Mouse (Mus musculus) embryonic facial prominence, embryonic 14.5 days (tissue): ENCODE data around the gene Igtp. TPM values are rescaled to one million over a fixed set of nuclear protein-coding genes. Genes with fewer than 3 reads are reported as not detected.
"Not testable (repeated sequence)": the region's sequence is repeated elsewhere in the genome, so short reads cannot be mapped to it uniquely, and the experiment has no call there.

Experiments
- ATAC-seq: fragments of 200-750 bp; cut with Nextera tagmentation; 2 replicates; pipeline ENCODE4 v1.8.0; 2017; ENCODE audit warnings: low read depth, moderate number of reproducible peaks, moderate TSS enrichment
- DNase-seq: peaks from one replicate; pipeline ENCODE4 v3.0.0-alpha.2; 2015; ENCODE audit warnings: low spot score
- H3K27ac ChIP-seq: fragments of 300-500 bp; sonication (generic); replicated peaks from 2 replicates; pipeline ENCODE4 v1.5.1; 2014; ENCODE audit warnings: low read depth, mild to moderate bottlenecking, low read length, moderate library complexity
- H3K27me3 ChIP-seq: fragments of 300-500 bp; sonication (generic); replicated peaks from 2 replicates; pipeline ENCODE4 v1.6.1; 2014; ENCODE audit warnings: low read length; ENCODE audit not compliant: control insufficient read depth, insufficient read depth
- H3K36me3 ChIP-seq: fragments of 300-500 bp; sonication (generic); 2 replicates; pipeline ENCODE4 v1.6.1; 2014; ENCODE audit warnings: low read length, mixed read lengths; ENCODE audit not compliant: control insufficient read depth, insufficient read depth
- H3K4me1 ChIP-seq: fragments of 300-500 bp; sonication (generic); 2 replicates; pipeline ENCODE4 v1.6.1; 2014; ENCODE audit warnings: antibody characterized with exemption, low read length; ENCODE audit not compliant: control insufficient read depth, insufficient read depth
- H3K4me2 ChIP-seq: fragments of 300-500 bp; sonication (generic); 2 replicates; pipeline ENCODE4 v1.6.1; 2014; ENCODE audit warnings: low read depth, mild to moderate bottlenecking, low read length, moderate library complexity, mixed read lengths
- H3K4me3 ChIP-seq: fragments of 300-500 bp; sonication (generic); 2 replicates; pipeline ENCODE4 v1.5.1; 2014; ENCODE audit warnings: low read depth, mild to moderate bottlenecking, low read length
- H3K9ac ChIP-seq: fragments of 300-500 bp; sonication (generic); 2 replicates; pipeline ENCODE4 v1.6.1; 2014; ENCODE audit warnings: low read depth, mild to moderate bottlenecking, low read length, moderate library complexity, mixed read lengths
- H3K9me3 ChIP-seq: fragments of 300-500 bp; sonication (generic); 2 replicates; pipeline ENCODE4 v1.6.1; 2016; ENCODE audit warnings: low read length; ENCODE audit not compliant: control insufficient read depth
- WGBS: fragments of 180-500 bp; shearing (Covaris S2); extraction: QIAGEN DNeasy Blood & Tissue Kit; methylation state at CpG from one replicate; pipeline ENCODE4 v1.1.7; 2014; 5-methylcytosine and 5-hydroxymethylcytosine counted together
- polyA plus RNA-seq: library from polyadenylated mRNA; unstranded; fragments of >200 nt; fragmentation: Nextera tagmentation; extraction: Ambion mirVana; gene quantifications from 2 replicates; pipeline ENCODE4 v1.2.1, GENCODE M21; 2014

Gene Igtp
- polyA plus RNA-seq, 1 experiment from 2014 or later = 16.7 TPM

DNA sequence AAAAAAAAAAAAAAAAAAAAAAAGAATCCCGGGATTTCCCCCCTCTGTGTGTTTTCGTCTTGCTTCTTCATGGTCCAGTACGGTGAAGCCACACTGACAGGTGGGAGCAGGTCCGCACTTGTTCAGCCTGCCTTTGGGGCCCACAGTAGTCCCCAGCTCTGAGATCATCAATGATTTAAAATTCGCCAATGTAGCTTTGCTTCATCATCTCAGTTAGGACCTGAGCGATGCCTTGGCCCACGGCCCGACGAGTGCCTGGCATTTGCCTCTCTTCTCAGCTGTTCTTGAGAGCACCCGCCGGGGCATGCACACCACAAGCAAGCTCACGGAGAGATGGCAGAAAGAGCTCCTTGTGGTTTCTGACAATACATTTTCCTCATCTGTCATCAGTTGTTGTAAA is 1.7 kb downstream of the Igtp start:
- no peak for ATAC-seq
- H3K4me3 ChIP-seq = no peak overlapping the region
- H3K4me1 ChIP-seq = no peaks in the 10 kb centered on the region
- H3K27me3 ChIP-seq = no peaks in the 10 kb centered on the region
- H3K27ac ChIP-seq = no peak overlapping the region
- WGBS = 74% methylated on average over 12 of the region's 12 CpGs
- DNase-seq = peak; percentile 51
- no peak overlapping the region for H3K9ac ChIP-seq
- H3K4me2 ChIP-seq = no peak overlapping the region
- no peaks in the 10 kb centered on the region for H3K9me3 ChIP-seq
- H3K36me3 ChIP-seq = no peaks in the 10 kb centered on the region

GRCm38 (mm10) chr11:58210321-58210886 is 11.0 kb downstream of the Igtp start:
- Histone ChIP-seq H3K4me1 (peaks cover 7% of the 10 kb centered on the region), H3K36me3 (no peaks in the 10 kb centered on the region), H3K9ac (no peak overlapping the region), H3K4me3 (no peak overlapping the region), H3K27ac (no peak overlapping the region), H3K4me2 (no peak overlapping the region), H3K9me3 (no peaks in the 10 kb centered on the region), H3K27me3 (no peaks in the 10 kb centered on the region)
- 89% methylated on average over 1 of the region's 1 CpGs for WGBS
- ATAC-seq (no peak), DNase-seq (no peak)

DNA sequence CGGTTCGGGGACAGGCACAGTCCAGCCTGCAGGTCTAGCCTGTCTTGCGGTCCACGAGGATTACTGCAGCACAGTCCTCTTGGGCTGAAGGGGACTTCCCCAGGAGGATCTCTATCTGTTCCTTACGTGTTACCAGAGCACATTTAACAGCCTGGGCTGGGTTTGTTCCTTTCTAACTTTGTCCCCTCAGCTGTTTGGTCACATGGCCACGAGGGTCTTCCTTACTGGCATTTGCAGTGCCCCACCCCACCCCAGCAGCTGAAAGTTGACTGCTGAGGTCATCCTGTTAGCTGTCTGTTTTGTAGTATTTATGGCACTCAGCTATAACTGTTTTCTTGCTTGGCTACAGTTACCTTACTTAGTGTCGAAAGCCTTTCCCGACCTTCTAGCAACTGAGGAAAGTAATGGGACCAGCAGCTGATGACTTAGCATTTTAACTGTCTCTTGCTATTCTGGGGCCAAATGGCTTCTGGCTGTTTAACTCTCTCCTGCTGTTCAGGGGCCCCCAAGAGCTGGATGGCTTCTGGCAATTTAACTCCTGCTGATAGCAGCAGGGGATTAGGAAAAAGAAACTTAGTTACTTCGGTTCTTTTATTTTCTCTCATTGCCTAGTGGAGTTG is 11.8 kb downstream of the Igtp start:
- no peak overlapping the region for H3K27ac ChIP-seq
- H3K4me2 ChIP-seq = no peak overlapping the region
- 16% methylated on average over 9 of the region's 9 CpGs for WGBS
- ATAC-seq (peak; percentile 71; the same call in 1 of the 2 replicates), DNase-seq (peak; percentile 61)
- H3K4me1 ChIP-seq = peaks cover 7% of the 10 kb centered on the region
- H3K4me3 ChIP-seq = no peak overlapping the region
- H3K9me3 ChIP-seq = no peaks in the 10 kb centered on the region
- no peaks in the 10 kb centered on the region for H3K27me3 ChIP-seq
- H3K36me3 ChIP-seq = no peaks in the 10 kb centered on the region
- H3K9ac ChIP-seq = no peak overlapping the region

- no peak overlapping the region for H3K9ac ChIP-seq
- H3K4me3 ChIP-seq = no peak overlapping the region
- WGBS = 18% methylated on average over 2 of the region's 2 CpGs
- H3K4me1 ChIP-seq = peaks cover 7% of the 10 kb centered on the region
- no peaks in the 10 kb centered on the region for H3K27me3 ChIP-seq
- no peak overlapping the region for H3K27ac ChIP-seq
- no peak for ATAC-seq
- no peak for DNase-seq
- H3K36me3 ChIP-seq = no peaks in the 10 kb centered on the region
- no peaks in the 10 kb centered on the region for H3K9me3 ChIP-seq
- no peak overlapping the region for H3K4me2 ChIP-seq
These were observed 12.3 kb downstream of the Igtp start for GRCm38 (mm10) chr11:58211682-58212067.

GRCm38 (mm10) chr11:58213673-58214342 is 14.5 kb downstream of the Igtp start:
- 83% methylated on average over 7 of the region's 7 CpGs for WGBS
- no peak for DNase-seq
- no peaks in the 10 kb centered on the region for H3K27me3 ChIP-seq
- H3K4me1 ChIP-seq = peaks cover 7% of the 10 kb centered on the region
- H3K27ac ChIP-seq = no peak overlapping the region
- H3K4me2 ChIP-seq = no peak overlapping the region
- no peak overlapping the region for H3K9ac ChIP-seq
- no peaks in the 10 kb centered on the region for H3K9me3 ChIP-seq
- H3K4me3 ChIP-seq = no peak overlapping the region
- no peak for ATAC-seq
- H3K36me3 ChIP-seq = no peaks in the 10 kb centered on the region

DNA sequence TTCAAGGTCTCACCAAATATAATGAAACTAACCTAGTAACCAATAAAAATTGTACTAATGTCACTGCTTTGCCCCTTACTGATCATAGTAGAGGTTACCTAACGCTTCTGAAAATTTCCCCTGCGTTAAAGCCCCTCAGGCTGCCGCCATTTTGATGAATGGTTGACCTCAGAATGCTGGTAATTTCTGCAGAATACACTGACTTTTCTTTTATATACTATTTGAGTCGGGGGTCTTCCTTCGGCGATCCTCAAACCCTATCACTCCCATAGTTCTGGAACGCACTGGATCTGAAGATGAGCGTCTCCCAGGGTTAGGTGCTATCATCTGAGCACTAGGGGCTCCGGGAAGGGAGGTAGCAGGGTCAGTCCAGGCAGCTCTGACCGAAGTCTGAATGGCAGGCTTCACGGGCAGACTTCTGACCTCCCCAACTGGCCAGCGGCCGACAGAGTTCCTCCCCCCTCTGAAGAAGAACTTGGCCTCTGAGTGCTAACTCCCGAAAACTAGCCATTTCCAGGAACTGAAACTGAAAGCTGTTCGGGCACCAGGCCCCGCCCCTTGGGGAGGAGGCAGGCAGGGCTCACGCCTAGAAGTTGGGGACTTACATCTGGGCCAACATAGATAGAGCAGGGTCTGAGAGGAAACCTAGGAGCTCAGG is 15.2 kb downstream of the Igtp start:
- no peaks in the 10 kb centered on the region for H3K36me3 ChIP-seq
- peak overlapping the region; percentile 59 for H3K9ac ChIP-seq
- H3K9me3 ChIP-seq = no peaks in the 10 kb centered on the region
- no peaks in the 10 kb centered on the region for H3K27me3 ChIP-seq
- peak overlapping the region; percentile 42 for H3K4me3 ChIP-seq
- no peak overlapping the region for H3K27ac ChIP-seq
- peak overlapping the region; percentile 61 for H3K4me2 ChIP-seq
- peak; percentile 86 for ATAC-seq
- 52% methylated on average over 13 of the region's 17 CpGs for WGBS
- peak; percentile 70 for DNase-seq
- H3K4me1 ChIP-seq = peaks cover 7% of the 10 kb centered on the region

DNA sequence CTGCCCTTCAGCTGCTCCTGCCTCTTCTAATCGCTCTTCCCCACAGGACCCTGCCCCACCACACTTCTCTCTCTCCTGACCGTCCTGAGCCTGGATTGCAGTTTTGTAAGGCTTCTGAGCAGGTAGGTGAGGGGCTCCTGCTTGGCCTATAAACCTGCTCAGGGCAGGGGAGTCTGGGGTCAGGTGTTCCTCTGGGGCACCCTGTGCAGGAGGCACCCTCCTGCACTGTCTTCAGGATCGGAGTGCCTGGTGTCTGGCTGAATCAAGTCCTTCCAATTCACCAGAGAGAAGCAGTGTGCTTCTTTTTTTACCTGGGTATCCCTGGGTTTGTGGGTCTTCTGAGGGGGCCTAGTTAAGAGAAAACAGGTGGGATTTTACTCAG is 15.7 kb downstream of the Igtp start:
- 14% methylated on average over 3 of the region's 3 CpGs for WGBS
- H3K4me1 ChIP-seq, DNase-seq, H3K27ac ChIP-seq, H3K36me3 ChIP-seq, H3K9ac ChIP-seq, H3K9me3 ChIP-seq, H3K27me3 ChIP-seq: not testable (repeated sequence)
- peak overlapping the region; percentile 42; the same call in 1 of the 2 replicates for H3K4me3 ChIP-seq
- H3K4me2 ChIP-seq = peak overlapping the region; percentile 61
- ATAC-seq = peak; percentile 38

DNA sequence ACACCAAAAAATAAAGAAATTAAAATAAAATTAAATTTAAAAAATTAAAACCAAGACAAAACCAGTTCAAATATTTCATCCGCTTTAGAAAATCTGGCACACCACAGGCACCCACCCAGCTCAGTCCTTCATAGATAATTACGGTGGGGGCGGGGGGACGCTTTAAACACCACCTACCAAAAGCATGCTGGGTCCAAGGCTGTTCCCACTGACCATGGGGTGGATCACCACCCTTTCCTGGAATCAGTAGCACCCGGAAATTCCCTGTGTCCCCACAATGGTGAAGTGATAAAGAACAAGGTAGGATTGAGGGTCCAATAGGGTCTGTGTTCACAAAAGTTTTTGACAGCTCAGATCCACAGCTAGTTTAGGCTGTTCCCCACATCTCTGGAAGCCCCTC is 16.5 kb downstream of the Igtp start:
- Histone ChIP-seq H3K9me3 (no peaks in the 10 kb centered on the region), H3K36me3 (no peaks in the 10 kb centered on the region), H3K4me3 (no peak overlapping the region), H3K9ac (no peak overlapping the region), H3K4me1 (peaks cover 7% of the 10 kb centered on the region), H3K4me2 (no peak overlapping the region; the same call in 1 of the 2 replicates), H3K27ac (no peak overlapping the region), H3K27me3 (no peaks in the 10 kb centered on the region)
- WGBS = 75% methylated on average over 5 of the region's 5 CpGs
- ATAC-seq (no peak), DNase-seq (no peak)
